Mouse (Mus musculus) testis, postnatal 14 days (tissue): ENCODE results near the gene Pygm.
A peak's percentile ranks its signal among the peaks of the same experiment; 100 is the strongest.

ENCODE experiments used
- DNase-seq: peaks from one replicate; pipeline ENCODE4 v3.0.0; 2021; ENCODE audit warnings: low spot score

The Pygm gene

GRCm38 (mm10) chr19:6352107-6352505 is 32.1 kb upstream of the Pygm start:
- DNase-seq, result no peak

GRCm38 (mm10) chr19:6354030-6354429 is 30.2 kb upstream of the Pygm start:
- no peak for DNase-seq

GRCm38 (mm10) chr19:6361291-6361690 is 22.9 kb upstream of the Pygm start:
- DNase-seq, result no peak

- DNase-seq, result no peak
Measured at GRCm38 (mm10) chr19:6363091-6363410, 21.1 kb upstream of the Pygm start.

GRCm38 (mm10) chr19:6363411-6364240 is 20.6 kb upstream of the Pygm start, which contains the start of gene Sf1:
Sf1 (plus strand) TSS chr19:6363690.
- DNase-seq, result peak; percentile 100

GRCm38 (mm10) chr19:6364317-6364725 is 19.9 kb upstream of the Pygm start:
- DNase-seq, result peak; percentile 92

- DNase-seq, result no peak
Measured at GRCm38 (mm10) chr19:6364842-6365241, 19.4 kb upstream of the Pygm start.

GRCm38 (mm10) chr19:6370175-6370574 is 14.0 kb upstream of the Pygm start:
- DNase-seq, result no peak

GRCm38 (mm10) chr19:6372433-6372832 is 11.8 kb upstream of the Pygm start:
- DNase-seq, result no peak

GRCm38 (mm10) chr19:6373539-6374400 is 10.4 kb upstream of the Pygm start:
- peak; percentile 74 for DNase-seq

- DNase-seq, result no peak
Measured at GRCm38 (mm10) chr19:6374571-6374970, 9.6 kb upstream of the Pygm start.

GRCm38 (mm10) chr19:6375423-6376254 is 8.6 kb upstream of the Pygm start:
- no peak for DNase-seq

GRCm38 (mm10) chr19:6376255-6376564 is 8.0 kb upstream of the Pygm start:
- no peak for DNase-seq

- DNase-seq, result peak; percentile 70
Measured at GRCm38 (mm10) chr19:6376643-6377042, 7.6 kb upstream of the Pygm start.

GRCm38 (mm10) chr19:6377327-6378040 is 6.7 kb upstream of the Pygm start:
- DNase-seq, result no peak

- no peak for DNase-seq
Measured at GRCm38 (mm10) chr19:6380411-6381166, 3.6 kb upstream of the Pygm start.

GRCm38 (mm10) chr19:6381238-6381637 is 3.0 kb upstream of the Pygm start:
- no peak for DNase-seq

GRCm38 (mm10) chr19:6382323-6382924 is 1.8 kb upstream of the Pygm start:
- DNase-seq, result no peak

GRCm38 (mm10) chr19:6383470-6383869 is 729 bp upstream of the Pygm start:
- DNase-seq, result no peak

- no peak for DNase-seq
Measured at GRCm38 (mm10) chr19:6384954-6385353, 755 bp downstream of the Pygm start.

GRCm38 (mm10) chr19:6385419-6385818 is 1.2 kb downstream of the Pygm start:
- DNase-seq, result no peak
